Mouse (Mus musculus) limb, embryonic 11.5 days (tissue): ENCODE measurements around the gene Atp6v0e. TPM values are rescaled to one million over a fixed set of nuclear protein-coding genes. Genes with fewer than 3 reads are reported as not detected.

Source experiments
- ATAC-seq: fragments of 200-750 bp; cut with Nextera tagmentation; 2 replicates; pipeline ENCODE4 v1.8.0; 2017; ENCODE audit warnings: low read depth; ENCODE audit not compliant: insufficient number of reproducible peaks, low FRiP score, low TSS enrichment
- DNase-seq: peaks from one replicate; pipeline ENCODE4 v3.0.0-alpha.2; 2015; ENCODE audit warnings: low spot score
- H3K27ac ChIP-seq: fragments of 300-500 bp; sonication (generic); replicated peaks from 2 replicates; pipeline ENCODE4 v1.5.1; 2014; ENCODE audit warnings: low read depth, mild to moderate bottlenecking, low read length
- H3K27me3 ChIP-seq: fragments of 300-500 bp; sonication (generic); 2 replicates; pipeline ENCODE4 v1.6.1; 2014; ENCODE audit warnings: mild to moderate bottlenecking, low read length, mixed read lengths; ENCODE audit not compliant: control insufficient read depth, insufficient read depth
- H3K36me3 ChIP-seq: fragments of 300-500 bp; sonication (generic); 2 replicates; pipeline ENCODE4 v1.6.1; 2014; ENCODE audit warnings: mild to moderate bottlenecking, low read length, moderate library complexity, mixed read lengths; ENCODE audit not compliant: control insufficient read depth, insufficient read depth
- H3K4me1 ChIP-seq: fragments of 300-500 bp; sonication (generic); 2 replicates; pipeline ENCODE4 v1.6.1; 2014; ENCODE audit warnings: low read length, mixed read lengths; ENCODE audit not compliant: control insufficient read depth, insufficient read depth
- H3K4me2 ChIP-seq: fragments of 300-500 bp; sonication (generic); 2 replicates; pipeline ENCODE4 v1.6.1; 2014; ENCODE audit warnings: low read depth, mild to moderate bottlenecking, moderate library complexity; ENCODE audit not compliant: severe bottlenecking
- H3K4me3 ChIP-seq: fragments of 300-500 bp; sonication (generic); 2 replicates; pipeline ENCODE4 v1.5.1; 2014; ENCODE audit warnings: low read depth, low read length
- H3K9ac ChIP-seq: fragments of 300-500 bp; sonication (generic); 2 replicates; pipeline ENCODE4 v1.6.1; 2014; ENCODE audit warnings: mild to moderate bottlenecking, low read length
- H3K9me3 ChIP-seq: fragments of 300-500 bp; sonication (generic); 2 replicates; pipeline ENCODE4 v1.6.1; 2016; ENCODE audit warnings: low read length; ENCODE audit not compliant: control insufficient read depth
- WGBS: fragments of 180-500 bp; shearing (Covaris S2); extraction: QIAGEN DNeasy Blood & Tissue Kit; methylation state at CpG from one replicate; pipeline ENCODE4 v1.1.7; 2014; 5-methylcytosine and 5-hydroxymethylcytosine counted together
- polyA plus RNA-seq: library from polyadenylated mRNA; unstranded; fragments of >200 nt; fragmentation: Nextera tagmentation; extraction: Ambion mirVana; gene quantifications from 2 replicates; pipeline ENCODE4 v1.2.1, GENCODE M21; 2014

The Atp6v0e gene
- polyA plus RNA-seq, 1 experiment from 2014 or later: 101 TPM

- 80% methylated on average over 9 of the region's 9 CpGs for WGBS
- no peak overlapping the region for H3K9ac ChIP-seq
- H3K9me3 ChIP-seq: no peaks in the 10 kb centered on the region
- H3K27ac ChIP-seq: no peak overlapping the region
- no peaks in the 10 kb centered on the region for H3K27me3 ChIP-seq
- H3K4me3 ChIP-seq: no peak overlapping the region
- H3K4me2 ChIP-seq: no peak overlapping the region
- ATAC-seq (no peak), DNase-seq (no peak)
- H3K4me1 ChIP-seq: no peaks in the 10 kb centered on the region
- H3K36me3 ChIP-seq: peaks cover 31% of the 10 kb centered on the region
Measured at GRCm38 (mm10) chr17:26644509-26645410, 18.3 kb upstream of the Atp6v0e start.

DNA sequence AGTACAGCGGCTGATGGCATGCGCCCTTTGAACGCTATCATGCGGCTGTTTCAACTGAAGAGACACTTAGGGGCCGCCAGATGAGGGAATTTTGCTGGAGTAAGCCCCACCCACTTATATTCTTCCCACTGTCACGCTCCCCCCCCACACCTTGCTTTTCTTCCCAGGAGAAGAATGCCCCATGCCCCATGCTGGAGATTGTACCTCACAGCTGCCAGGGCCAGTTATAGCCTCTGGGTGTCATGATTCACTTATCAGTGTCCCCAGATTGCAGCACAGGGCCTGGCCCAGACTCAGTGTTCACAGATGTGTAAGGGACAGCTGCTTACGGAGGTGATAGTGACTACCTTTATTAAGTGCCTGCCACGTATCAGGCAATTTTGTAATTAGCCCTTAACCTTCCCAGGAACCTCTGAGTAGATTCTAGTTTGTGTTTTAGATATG lies 17.6 kb upstream of the Atp6v0e start:
- Histone ChIP-seq H3K9ac (no peak overlapping the region), H3K36me3 (peaks cover 26% of the 10 kb centered on the region), H3K4me1 (no peaks in the 10 kb centered on the region), H3K9me3 (no peaks in the 10 kb centered on the region), H3K27ac (no peak overlapping the region), H3K4me3 (no peak overlapping the region), H3K27me3 (no peaks in the 10 kb centered on the region), H3K4me2 (no peak overlapping the region)
- DNase-seq (no peak), ATAC-seq (no peak)
- WGBS: 90% methylated on average over 8 of the region's 8 CpGs

GRCm38 (mm10) chr17:26647283-26647682 lies 15.7 kb upstream of the Atp6v0e start:
- H3K4me3 ChIP-seq: no peak overlapping the region
- H3K4me1 ChIP-seq: no peaks in the 10 kb centered on the region
- WGBS: 55% methylated on average over 13 of the region's 13 CpGs
- peaks cover 15% of the 10 kb centered on the region for H3K36me3 ChIP-seq
- ATAC-seq (no peak), DNase-seq (no peak)
- no peaks in the 10 kb centered on the region for H3K9me3 ChIP-seq
- no peaks in the 10 kb centered on the region for H3K27me3 ChIP-seq
- no peak overlapping the region for H3K27ac ChIP-seq
- H3K4me2 ChIP-seq: no peak overlapping the region
- no peak overlapping the region for H3K9ac ChIP-seq

- DNase-seq: no peak
- no peak overlapping the region for H3K9ac ChIP-seq
- no peak overlapping the region for H3K4me2 ChIP-seq
- no peak for ATAC-seq
- peaks cover 9% of the 10 kb centered on the region for H3K36me3 ChIP-seq
- no peak overlapping the region for H3K27ac ChIP-seq
- H3K9me3 ChIP-seq: no peaks in the 10 kb centered on the region
- H3K4me1 ChIP-seq: no peaks in the 10 kb centered on the region
- H3K27me3 ChIP-seq: no peaks in the 10 kb centered on the region
- 91% methylated on average over 4 of the region's 4 CpGs for WGBS
- no peak overlapping the region for H3K4me3 ChIP-seq
Measured at GRCm38 (mm10) chr17:26649565-26649964, 13.5 kb upstream of the Atp6v0e start.

- Histone ChIP-seq H3K9me3 (no peaks in the 10 kb centered on the region), H3K4me1 (no peaks in the 10 kb centered on the region), H3K27ac (no peak overlapping the region), H3K9ac (no peak overlapping the region), H3K4me3 (no peak overlapping the region), H3K27me3 (no peaks in the 10 kb centered on the region), H3K4me2 (no peak overlapping the region), H3K36me3 (peaks cover 12% of the 10 kb centered on the region)
- ATAC-seq (no peak), DNase-seq (no peak)
- 86% methylated on average over 14 of the region's 14 CpGs for WGBS
Measured at GRCm38 (mm10) chr17:26650451-26651363, 12.3 kb upstream of the Atp6v0e start.

DNA sequence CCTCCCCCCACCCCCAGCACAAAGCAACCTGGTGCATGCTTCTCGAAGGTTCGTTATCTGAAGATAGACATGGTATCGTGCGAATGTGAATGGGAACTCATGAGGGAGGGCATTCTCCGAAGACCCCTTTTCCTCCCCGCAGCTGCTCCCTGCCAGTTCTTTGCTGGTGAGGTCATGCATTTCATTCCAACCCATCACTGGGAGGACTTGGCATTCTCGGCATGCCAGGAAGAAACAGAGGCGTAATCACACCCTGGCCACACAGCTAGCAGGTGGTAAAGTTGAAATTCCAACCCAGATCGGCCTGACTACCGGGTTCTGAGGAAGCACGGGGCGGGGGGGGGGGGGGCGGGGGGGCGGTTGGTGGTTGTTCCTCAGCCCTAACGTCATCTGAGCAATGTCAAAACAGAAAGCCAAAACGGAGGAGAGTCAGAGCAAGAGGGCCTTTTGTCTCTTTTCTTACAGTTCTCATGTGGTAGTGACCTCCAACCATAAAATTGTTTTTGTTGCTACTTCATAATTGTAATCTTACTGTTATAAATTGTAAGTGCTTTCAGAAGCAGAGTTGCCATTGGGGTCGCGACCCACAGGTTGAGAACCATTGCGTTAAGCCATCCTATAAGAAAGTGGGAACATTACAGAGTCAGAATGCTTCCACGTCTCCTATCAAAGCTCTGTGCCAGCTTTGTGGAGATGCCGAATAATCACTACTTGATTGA lies 4.0 kb upstream of the Atp6v0e start:
- no peaks in the 10 kb centered on the region for H3K9me3 ChIP-seq
- H3K27me3 ChIP-seq: no peaks in the 10 kb centered on the region
- H3K36me3 ChIP-seq: peaks cover 11% of the 10 kb centered on the region
- no peak overlapping the region for H3K9ac ChIP-seq
- no peaks in the 10 kb centered on the region for H3K4me1 ChIP-seq
- ATAC-seq: no peak
- H3K4me2 ChIP-seq: no peak overlapping the region
- DNase-seq: no peak
- no peak overlapping the region for H3K4me3 ChIP-seq
- no peak overlapping the region for H3K27ac ChIP-seq
- 47% methylated on average over 20 of the region's 21 CpGs for WGBS

GRCm38 (mm10) chr17:26659573-26659915 lies 3.5 kb upstream of the Atp6v0e start:
- Histone ChIP-seq H3K4me2 (no peak overlapping the region), H3K4me3 (no peak overlapping the region), H3K27me3 (no peaks in the 10 kb centered on the region), H3K9ac (no peak overlapping the region), H3K27ac (no peak overlapping the region), H3K9me3 (no peaks in the 10 kb centered on the region), H3K36me3 (peaks cover 11% of the 10 kb centered on the region), H3K4me1 (no peaks in the 10 kb centered on the region)
- DNase-seq: no peak
- 77% methylated on average over 3 of the region's 3 CpGs for WGBS
- no peak for ATAC-seq
